Mouse (Mus musculus) stomach, postnatal 0 days (tissue): Measurements from ENCODE around the gene Tmem44.

Experiments
- CTCF ChIP-seq: IDR thresholded peaks from 2 replicates; pipeline ENCODE4 v1.5.1; 2016; ENCODE audit warnings: antibody characterized with exemption, low read depth, mild to moderate bottlenecking, moderate library complexity
- EP300 ChIP-seq: optimal IDR thresholded peaks from 2 replicates; pipeline ENCODE3; 2016; ENCODE audit warnings: antibody characterized with exemption

GRCm38 (mm10) chr16:30471912-30472311 is 78.7 kb downstream of the Tmem44 start:
- no peak for TF ChIP-seq EP300
- TF ChIP-seq CTCF = no peak
